Comparison of ENCODE assay signal across 8 mouse cellular contexts in the genomic region with DNA sequence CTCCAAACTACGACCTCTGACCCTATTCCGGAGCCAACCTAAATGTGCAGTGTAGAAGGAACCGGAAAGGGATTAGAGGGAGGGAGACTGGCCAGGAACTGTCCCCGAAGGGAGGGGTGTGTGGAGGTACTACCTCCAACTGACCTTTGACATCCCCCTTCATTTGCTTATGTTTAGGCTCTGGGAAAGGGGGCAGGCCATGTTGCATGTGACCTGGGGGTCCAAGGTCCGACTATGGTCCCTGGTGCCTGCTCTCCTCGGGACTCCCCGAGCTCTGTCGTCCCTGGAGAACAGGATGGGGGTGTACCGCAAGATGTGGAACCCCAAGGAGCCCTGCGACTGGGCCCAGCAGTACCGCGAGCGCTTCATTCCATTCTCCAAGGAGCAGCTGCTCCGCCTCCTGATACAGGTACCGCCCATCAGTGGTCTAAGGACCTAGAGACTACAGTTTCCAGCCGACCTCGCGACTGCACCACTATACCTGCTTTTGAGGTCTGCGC. TPM values are rescaled to one million over a fixed set of nuclear protein-coding genes. Genes with fewer than 3 reads are reported as not detected.
A peak's percentile ranks its signal among the peaks of the same experiment; 100 is the strongest.
DNase-seq lines count a peak whose midpoint lies in the region; ATAC-seq and TF ChIP-seq lines count a peak whose summit lies in the region.

No protein-coding gene starts in this region.

- in situ Hi-C loops in Patski (cut with MboI; ENCODE audit: low pct_unique_long_range_greater_than_20kb), result no loop called here

- no peaks in the 10 kb centered on the region for H3K4me1 ChIP-seq in embryonic fibroblast, embryonic 13.5 days (ENCODE audit: control insufficient read depth, insufficient read depth, low read length)
- 0 out of 2 replicates have a peak, but pooled peaks cover 3% of the 10 kb centered on the region for H3K4me1 ChIP-seq in lung, adult 2 months (ENCODE audit: control insufficient read depth, insufficient read depth, low read length)
- H3K4me1 ChIP-seq in olfactory bulb, adult 2 months (ENCODE audit: control insufficient read depth, insufficient read depth, low read length), result no peaks in the 10 kb centered on the region

- POLR2A ChIA-PET in Patski (lab: Charles Lee), result interaction anchor here (0.8 to 1.0 kb wide), 3 partner anchors 10 to 179 kb away, joined by 3 read pairs; partner anchors contain the start of gene Sphk2

- TF ChIP-seq POLR2A in embryonic fibroblast, embryonic 13.5 days (IDR thresholded peaks at IDR 0.05; ENCODE audit: low read depth, low read length), result peak; percentile 57; the same call in 1 of the 2 replicates
- 0 out of 2 replicates have a peak, but pooled peaks have one; percentile 16 for TF ChIP-seq POLR2A in lung, adult 2 months (IDR thresholded peaks at IDR 0.05; ENCODE audit: borderline replicate concordance, extremely low read depth, low read depth, low read length)
- no peak; the same call in 1 of the 2 replicates for TF ChIP-seq POLR2A in olfactory bulb, adult 2 months (IDR thresholded peaks at IDR 0.05; ENCODE audit: insufficient read depth, low read depth, low read length)

- CTCF ChIA-PET in Patski (lab: Charles Lee), result interaction anchor here (0.7 to 2.2 kb wide), 4 partner anchors 22 to 48 kb away, joined by 4 to 8 read pairs (median 6); partner anchors contain the start of gene Kdelr1

- H3K4me3 ChIP-seq in embryonic fibroblast, embryonic 13.5 days (ENCODE audit: insufficient read depth, low read length), result peak overlapping the region; percentile 44
- H3K4me3 ChIP-seq in lung, adult 2 months (replicated peaks; ENCODE audit: extremely low read depth, low read depth, low read length), result peak overlapping the region; percentile 69
- peak overlapping the region; percentile 56 for H3K4me3 ChIP-seq in olfactory bulb, adult 2 months (ENCODE audit: insufficient read depth, low read depth, low read length)

- WGBS in lung, adult 2 months, result 3% methylated on average over 19 of the region's 19 CpGs
- 1% methylated on average over 19 of the region's 19 CpGs for WGBS in olfactory bulb, adult 2 months

- peak; percentile 91 for DNase-seq in A20 (ENCODE audit: low read depth, low spot score)
- no peak for DNase-seq in Patski (ENCODE audit: low read depth, low spot score)
- DNase-seq in heart, postnatal 14 days, result peak; percentile 44 to 61
- DNase-seq in layer of hippocampus, adult 18-20 months (ENCODE audit: low spot score in 2 of 2), result peak; percentile 32 to 61
- peak; percentile 69 for DNase-seq in lung, adult 2 months
- DNase-seq in thymus, postnatal 4 days, result peak; percentile 62

- H3K27me3 ChIP-seq in Patski, result no peaks in the 10 kb centered on the region

- ATAC-seq in Patski, result peak; percentile 79

- no peak for TF ChIP-seq CTCF in Patski (IDR thresholded peaks at IDR 0.05)
- TF ChIP-seq CTCF in embryonic fibroblast, embryonic 13.5 days (IDR thresholded peaks at IDR 0.05; ENCODE audit: borderline replicate concordance, insufficient read depth, low read length), result no peak
- no peak for TF ChIP-seq CTCF in lung, adult 2 months (IDR thresholded peaks at IDR 0.05; ENCODE audit: insufficient read depth, low read length)
- no peak for TF ChIP-seq CTCF in olfactory bulb, adult 2 months (IDR thresholded peaks at IDR 0.05; ENCODE audit: insufficient read depth, low read depth, low read length)

- H3K27ac ChIP-seq in embryonic fibroblast, embryonic 13.5 days (ENCODE audit: insufficient read depth, low read length), result peak overlapping the region; percentile 24
- H3K27ac ChIP-seq in olfactory bulb, adult 2 months (ENCODE audit: insufficient read depth, low read depth, low read length), result peak overlapping the region; percentile 82

- intact Hi-C loops in heart, postnatal 14 days (cut with DNase I), result loop anchor here (2.0 kb wide), 2 partner anchors 23 to 25 kb away; partner anchors contain the start of genes Emp3 and Kdelr1

RNA-seq across cellular contexts. Expression of gene Tmem143, which starts 0.6 kb away (rescaled TPM):
- 34.7 TPM for polyA plus RNA-seq in Patski (2021)
- polyA plus RNA-seq in embryonic fibroblast, embryonic 13.5 days (2011; ENCODE audit: insufficient read length, low read depth, missing spikeins), result 18.0 and 21.2 TPM in 2 replicates
- 10 to 100 TPM; 77.4 to 79.3 TPM for total RNA-seq in heart, postnatal 14 days (2021)
- 10 to 100 TPM; 21.8 to 22.4 TPM for total RNA-seq in layer of hippocampus, adult 18-20 months (2021)
- polyA plus RNA-seq in lung, adult 2 months (2012; rRNA removed), result 35.5 and 41.9 TPM in 2 replicates
- polyA plus RNA-seq in olfactory bulb, adult 2 months (2012; ENCODE audit: insufficient read depth, insufficient read length, low replicate concordance, missing spikeins), result not detected in 2 replicates

RNA-seq across cellular contexts. Expression of gene Syngr4, which starts 0.8 kb away (rescaled TPM):
- 0.63 TPM for polyA plus RNA-seq in Patski (2021)
- polyA plus RNA-seq in embryonic fibroblast, embryonic 13.5 days (2011; ENCODE audit: insufficient read length, low read depth, missing spikeins), result not detected in 2 replicates
- total RNA-seq in heart, postnatal 14 days (2021), result not detected
- total RNA-seq in layer of hippocampus, adult 18-20 months (2021), result not detected
- polyA plus RNA-seq in lung, adult 2 months (2012; rRNA removed), result not detected in 2 replicates
- polyA plus RNA-seq in olfactory bulb, adult 2 months (2012; ENCODE audit: insufficient read depth, insufficient read length, low replicate concordance, missing spikeins), result not detected in 2 replicates

RNA-seq across cellular contexts. Expression of gene Grin2d, which starts 19.1 kb away (rescaled TPM):
- polyA plus RNA-seq in Patski (2021), result 1.9 TPM
- polyA plus RNA-seq in embryonic fibroblast, embryonic 13.5 days (2011; ENCODE audit: insufficient read length, low read depth, missing spikeins), result 1.8 and 2.1 TPM in 2 replicates
- under 1 TPM; 0.34 to 0.41 TPM for total RNA-seq in heart, postnatal 14 days (2021)
- total RNA-seq in layer of hippocampus, adult 18-20 months (2021), result 10 to 100 TPM; 10.6 to 10.7 TPM
- polyA plus RNA-seq in lung, adult 2 months (2012; rRNA removed), result 2.5 and 3.5 TPM in 2 replicates
- not detected in 2 replicates for polyA plus RNA-seq in olfactory bulb, adult 2 months (2012; ENCODE audit: insufficient read depth, insufficient read length, low replicate concordance, missing spikeins)

RNA-seq across cellular contexts. Expression of gene Emp3, which starts 23.9 kb away (rescaled TPM):
- polyA plus RNA-seq in Patski (2021), result 26.7 TPM
- 373 and 394 TPM in 2 replicates for polyA plus RNA-seq in embryonic fibroblast, embryonic 13.5 days (2011; ENCODE audit: insufficient read length, low read depth, missing spikeins)
- total RNA-seq in heart, postnatal 14 days (2021), result 10 to 100 TPM; 25.7 to 32.4 TPM
- 1 to 10 TPM; 2.1 to 2.3 TPM for total RNA-seq in layer of hippocampus, adult 18-20 months (2021)
- polyA plus RNA-seq in lung, adult 2 months (2012; rRNA removed), result 210 and 228 TPM in 2 replicates
- not detected in 2 replicates for polyA plus RNA-seq in olfactory bulb, adult 2 months (2012; ENCODE audit: insufficient read depth, insufficient read length, low replicate concordance, missing spikeins)

RNA-seq across cellular contexts. Expression of gene Kdelr1, which starts 24.7 kb away (rescaled TPM):
- polyA plus RNA-seq in Patski (2021), result 234 TPM
- polyA plus RNA-seq in embryonic fibroblast, embryonic 13.5 days (2011; ENCODE audit: insufficient read length, low read depth, missing spikeins), result 283 and 303 TPM in 2 replicates
- 100 to 1,000 TPM; 103 to 109 TPM for total RNA-seq in heart, postnatal 14 days (2021)
- total RNA-seq in layer of hippocampus, adult 18-20 months (2021), result 10 to 100 TPM; 71.5 to 73.9 TPM
- 178 and 208 TPM in 2 replicates for polyA plus RNA-seq in lung, adult 2 months (2012; rRNA removed)
- polyA plus RNA-seq in olfactory bulb, adult 2 months (2012; ENCODE audit: insufficient read depth, insufficient read length, low replicate concordance, missing spikeins), result not detected in 2 replicates
